Mouse (Mus musculus) thymus, adult 2 months (tissue): ENCODE measurements at regions not wholly inside any gene's neighbourhood (a gene's known extent, or its start where the extent isn't known, plus 50 kb on each side); places are given as distances from the start of the nearest gene placed in this dataset.

Experiments
- CTCF ChIP-seq: fragments of 200-500 bp; IDR thresholded peaks from 2 replicates; pipeline ENCODE4 v1.5.1; 2012; ENCODE audit warnings: mild to moderate bottlenecking, control low read depth, low read length, moderate library complexity, borderline replicate concordance; ENCODE audit not compliant: control insufficient read depth, poor library complexity, insufficient read depth; ENCODE audit errors: extremely low read depth
- POLR2A ChIP-seq: fragments of 200-500 bp; IDR thresholded peaks from 2 replicates; pipeline ENCODE4 v1.6.1; 2012; ENCODE audit warnings: mild to moderate bottlenecking, low read length, control low read depth, moderate library complexity; ENCODE audit not compliant: control insufficient read depth, poor library complexity, insufficient read depth; ENCODE audit errors: extremely low read depth

DNA sequence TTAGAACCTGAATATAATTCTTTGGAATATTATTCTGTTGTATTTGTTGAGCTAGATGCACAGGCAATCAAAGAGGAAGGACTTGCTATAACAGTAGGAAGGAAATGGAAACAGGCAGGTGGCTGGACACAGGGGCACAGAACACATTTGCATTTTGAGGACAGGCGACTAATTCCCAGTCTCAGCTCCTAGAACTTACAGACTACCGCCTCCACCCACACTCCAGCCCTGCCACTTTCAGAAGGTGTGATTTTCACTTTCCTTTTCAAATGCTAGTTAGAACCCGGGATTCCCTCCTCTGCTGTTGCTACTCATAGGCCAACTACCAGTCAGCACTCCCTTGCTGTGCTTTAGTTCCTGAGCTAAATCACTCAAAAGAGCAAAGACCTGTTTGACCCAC is 360.4 kb upstream of the Arid1b start:
- TF ChIP-seq CTCF (no peak), POLR2A (no peak)
